Mouse (Mus musculus) cerebellum, postnatal 10 days (tissue): Measurements from ENCODE around the gene Huwe1.

Source experiments
- DNase-seq, 2 experiments: peaks; one replicate each; pipeline ENCODE4 v3.0.0; 2021; ENCODE audit warnings: mixed read lengths in 2 of 2

Gene Huwe1

GRCm38 (mm10) chrX:151800701-151801511, at the start of gene Huwe1:
Gene Huwe1 (plus strand): TSS chrX:151800807.
- peak; percentile 87 to 90 for DNase-seq

- no peak for DNase-seq
These were observed 20.3 kb upstream of the Huwe1 start for GRCm38 (mm10) chrX:151780348-151780747.

- no peak for DNase-seq
These were observed 17.7 kb upstream of the Huwe1 start for GRCm38 (mm10) chrX:151782939-151783338.

GRCm38 (mm10) chrX:151792766-151793165, 7.8 kb upstream of the Huwe1 start:
- no peak for DNase-seq

- no peak for DNase-seq
These were observed 2.6 kb upstream of the Huwe1 start for GRCm38 (mm10) chrX:151797970-151798369.

GRCm38 (mm10) chrX:151802328-151802955, 1.8 kb downstream of the Huwe1 start:
- DNase-seq: peak; percentile 6 to 21

GRCm38 (mm10) chrX:151802956-151803776, 2.6 kb downstream of the Huwe1 start:
- DNase-seq: peak; percentile 95 to 96

- peak; percentile 67 to 72 for DNase-seq
These were observed 3.1 kb downstream of the Huwe1 start for GRCm38 (mm10) chrX:151803777-151804101.

- peak; percentile 11 to 12 for DNase-seq
These were observed 3.8 kb downstream of the Huwe1 start for GRCm38 (mm10) chrX:151804388-151804787.

- DNase-seq: no peak
These were observed 10.9 kb downstream of the Huwe1 start for GRCm38 (mm10) chrX:151811481-151811880.

GRCm38 (mm10) chrX:151813656-151814055, 13.0 kb downstream of the Huwe1 start:
- no peak for DNase-seq

- DNase-seq: no peak
These were observed 17.1 kb downstream of the Huwe1 start for GRCm38 (mm10) chrX:151817712-151818111.

- no peak for DNase-seq
These were observed 28.4 kb downstream of the Huwe1 start for GRCm38 (mm10) chrX:151828971-151829370.

- DNase-seq: no peak
These were observed 30.7 kb downstream of the Huwe1 start for GRCm38 (mm10) chrX:151831260-151831659.

GRCm38 (mm10) chrX:151832982-151833381, 32.4 kb downstream of the Huwe1 start:
- no peak for DNase-seq

GRCm38 (mm10) chrX:151859436-151859835, 58.8 kb downstream of the Huwe1 start:
- DNase-seq: peak in 1 of 2 experiments; percentile 3

- no peak for DNase-seq
These were observed 110.1 kb downstream of the Huwe1 start for GRCm38 (mm10) chrX:151910692-151911091.

- DNase-seq: no peak
These were observed 111.7 kb downstream of the Huwe1 start for GRCm38 (mm10) chrX:151912267-151912666.

- no peak for DNase-seq
These were observed 128.8 kb downstream of the Huwe1 start for GRCm38 (mm10) chrX:151929390-151929789.

- DNase-seq: no peak
These were observed 138.2 kb downstream of the Huwe1 start for GRCm38 (mm10) chrX:151938852-151939251.

- DNase-seq: peak in 1 of 2 experiments; percentile 17
These were observed 146.4 kb downstream of the Huwe1 start for GRCm38 (mm10) chrX:151946986-151947385.

- DNase-seq: no peak
These were observed 147.2 kb downstream of the Huwe1 start for GRCm38 (mm10) chrX:151947781-151948180.

- no peak for DNase-seq
These were observed 149.6 kb downstream of the Huwe1 start for GRCm38 (mm10) chrX:151950231-151950630.
